Mouse (Mus musculus) MEL (cell line): ENCODE results near the gene Smpd3. TPM values are rescaled to one million over a fixed set of nuclear protein-coding genes. Genes with fewer than 3 reads are reported as not detected.
A peak's percentile ranks its signal among the peaks of the same experiment; 100 is the strongest.

Experiments
- DNase-seq: peaks from one replicate; pipeline ENCODE4 v3.0.0; 2011; ENCODE audit warnings: low read depth, low spot score
- H3K27ac ChIP-seq: 2 replicates; pipeline ENCODE4 v1.5.1; 2012; ENCODE audit warnings: low read depth, mild to moderate bottlenecking, control low read depth, low read length, moderate library complexity; ENCODE audit not compliant: control insufficient read depth
- H3K27me3 ChIP-seq, 2 experiments: fragments of 150-350 bp in 1 of 2; sonication (generic) in 1 of 2; 2 replicates each; pipeline ENCODE4 v1.6.1; 2012; ENCODE audit warnings: low read length in 2 of 2, mild to moderate bottlenecking in 2 of 2, improper control_type of control experiment in 1 of 2, moderate library complexity in 1 of 2; ENCODE audit not compliant: insufficient read depth in 2 of 2, control insufficient read depth in 1 of 2
- H3K36me3 ChIP-seq, 2 experiments: 2 replicates each; pipeline ENCODE4 v1.6.1; 2012 to 2014; ENCODE audit warnings: low read length in 2 of 2, improper control_type of control experiment in 1 of 2, inconsistent platforms in 1 of 2, mild to moderate bottlenecking in 1 of 2; ENCODE audit not compliant: insufficient read depth in 2 of 2, control insufficient read depth in 1 of 2
- H3K4me1 ChIP-seq, 2 experiments: fragments of 150-350 bp in 1 of 2; sonication (generic) in 1 of 2; 2 replicates each; pipeline ENCODE4 v1.6.1; 2012; ENCODE audit warnings: low read length in 2 of 2, improper control_type of control experiment in 1 of 2, mild to moderate bottlenecking in 1 of 2; ENCODE audit not compliant: insufficient read depth in 2 of 2, control insufficient read depth in 1 of 2
- H3K4me3 ChIP-seq, 2 experiments: fragments of 150-350 bp in 1 of 2; sonication (generic) in 1 of 2; 2 replicates each; pipeline ENCODE4 v1.5.1; 2012; ENCODE audit warnings: low read depth in 2 of 2, low read length in 2 of 2, mild to moderate bottlenecking in 2 of 2, moderate library complexity in 2 of 2, control low read depth in 1 of 2, improper control_type of control experiment in 1 of 2; ENCODE audit not compliant: control insufficient read depth in 1 of 2, insufficient read depth in 1 of 2
- H3K79me2 ChIP-seq: 2 replicates; pipeline ENCODE4 v1.6.1; 2012; ENCODE audit warnings: mild to moderate bottlenecking, low read length, moderate library complexity; ENCODE audit not compliant: control insufficient read depth, poor library complexity, insufficient read depth
- H3K9ac ChIP-seq: 2 replicates; pipeline ENCODE4 v1.6.1; 2012; ENCODE audit warnings: low read depth, mild to moderate bottlenecking, control low read depth, low read length, moderate library complexity; ENCODE audit not compliant: control insufficient read depth, poor library complexity, severe bottlenecking
- H3K9me3 ChIP-seq: fragments of 150-350 bp; sonication (generic); replicated peaks from 2 replicates; pipeline ENCODE4 v1.6.1; 2012; ENCODE audit warnings: mild to moderate bottlenecking, low read length, improper control_type of control experiment, moderate library complexity; ENCODE audit not compliant: insufficient read depth
- CHD1 ChIP-seq: IDR thresholded peaks from 2 replicates; pipeline ENCODE4 v1.6.1; 2012; ENCODE audit warnings: low read depth, mild to moderate bottlenecking, inconsistent platforms, low read length, improper control_type of control experiment
- CTCF ChIP-seq, 3 experiments: IDR thresholded peaks in 2 of 3; conservative IDR thresholded peaks in 1 of 3; 2 replicates each; pipeline ENCODE4 v1.5.1; 2011 to 2012; ENCODE audit warnings: low read length in 3 of 3, low read depth in 2 of 3, mild to moderate bottlenecking in 2 of 3, improper control_type of control experiment in 1 of 3, inconsistent platforms in 1 of 3, mixed read lengths in 1 of 3, moderate library complexity in 1 of 3; ENCODE audit not compliant: control insufficient read depth in 1 of 3, insufficient read depth in 1 of 3, poor library complexity in 1 of 3, severe bottlenecking in 1 of 3
- E2F4 ChIP-seq: IDR thresholded peaks from 2 replicates; pipeline ENCODE4 v1.6.1; 2011; ENCODE audit warnings: low read depth, low read length, improper control_type of control experiment, borderline replicate concordance
- ETS1 ChIP-seq: IDR thresholded peaks from 2 replicates; pipeline ENCODE4 v1.6.1; 2012; ENCODE audit warnings: low read depth, mild to moderate bottlenecking, inconsistent platforms, low read length, improper control_type of control experiment, moderate library complexity
- MXI1 ChIP-seq: IDR thresholded peaks from 2 replicates; pipeline ENCODE4 v1.6.1; 2011; ENCODE audit warnings: mild to moderate bottlenecking, low read depth, low read length, improper control_type of control experiment
- MYB ChIP-seq: IDR thresholded peaks from 2 replicates; pipeline ENCODE4 v1.6.1; 2011; ENCODE audit warnings: mild to moderate bottlenecking, low read depth, low read length, improper control_type of control experiment
- MYC ChIP-seq: IDR thresholded peaks from 2 replicates; pipeline ENCODE4 v1.6.1; 2011; ENCODE audit warnings: low read depth, mild to moderate bottlenecking, low read length, improper control_type of control experiment, moderate library complexity
- RAD21 ChIP-seq: IDR thresholded peaks from 2 replicates; pipeline ENCODE4 v1.6.1; 2011; ENCODE audit warnings: mild to moderate bottlenecking, low read depth, low read length, improper control_type of control experiment
- SMC3 ChIP-seq: IDR thresholded peaks from 2 replicates; pipeline ENCODE4 v1.6.1; 2011; ENCODE audit warnings: low read depth, low read length, improper control_type of control experiment
- TAL1 ChIP-seq: IDR thresholded peaks from 2 replicates; pipeline ENCODE4 v1.6.1; 2012; ENCODE audit warnings: mild to moderate bottlenecking, inconsistent platforms, low read length, moderate library complexity, mixed read lengths
- TBP ChIP-seq: IDR thresholded peaks from 2 replicates; pipeline ENCODE4 v1.8.0; 2011; ENCODE audit warnings: low read depth, low read length, improper control_type of control experiment
- TCF12 ChIP-seq: IDR thresholded peaks from 2 replicates; pipeline ENCODE4 v1.6.1; 2014; ENCODE audit warnings: low read depth, mild to moderate bottlenecking, inconsistent platforms, low read length, improper control_type of control experiment, moderate library complexity
- UBTF ChIP-seq: IDR thresholded peaks from 2 replicates; pipeline ENCODE4 v1.6.1; 2012; ENCODE audit warnings: low read depth, mild to moderate bottlenecking, inconsistent platforms, low read length, improper control_type of control experiment, moderate library complexity, borderline replicate concordance; ENCODE audit not compliant: insufficient read depth
- USF1 ChIP-seq: IDR thresholded peaks from 2 replicates; pipeline ENCODE4 v1.6.1; 2014; ENCODE audit warnings: low read depth, mild to moderate bottlenecking, inconsistent platforms, low read length, improper control_type of control experiment, moderate library complexity
- ZMIZ1 ChIP-seq: IDR thresholded peaks from 2 replicates; pipeline ENCODE4 v1.6.1; 2012; ENCODE audit warnings: low read depth, mild to moderate bottlenecking, inconsistent platforms, low read length, improper control_type of control experiment, moderate library complexity
- ZNF384 ChIP-seq: IDR thresholded peaks from 2 replicates; pipeline ENCODE4 v1.6.1; 2012; ENCODE audit warnings: low read depth, mild to moderate bottlenecking, inconsistent platforms, low read length, improper control_type of control experiment
- polyA plus RNA-seq, 2 experiments: library from polyadenylated mRNA; stranded (reverse) in 1 of 2; unstranded in 1 of 2; fragments of >175 nt in 1 of 2; fragments of >200 nt in 1 of 2; gene quantifications; 2 replicates each; pipeline versions ENCODE4 v1.2.1 to v1.2.4; 2012; ENCODE audit warnings: low replicate concordance in 2 of 2, low read depth in 1 of 2; ENCODE audit not compliant: insufficient read length in 2 of 2, insufficient read depth in 1 of 2, missing spikeins in 1 of 2
- total RNA-seq: library from RNA; depleted of rRNA; stranded (reverse); fragments of 300-350 nt; gene quantifications from 2 replicates; pipeline ENCODE4 v1.2.3, GENCODE M21; 2012

The Smpd3 gene
- total and polyA plus RNA-seq, 3 experiments, result 0.04 to 0.08 TPM; not detected in 1

DNA sequence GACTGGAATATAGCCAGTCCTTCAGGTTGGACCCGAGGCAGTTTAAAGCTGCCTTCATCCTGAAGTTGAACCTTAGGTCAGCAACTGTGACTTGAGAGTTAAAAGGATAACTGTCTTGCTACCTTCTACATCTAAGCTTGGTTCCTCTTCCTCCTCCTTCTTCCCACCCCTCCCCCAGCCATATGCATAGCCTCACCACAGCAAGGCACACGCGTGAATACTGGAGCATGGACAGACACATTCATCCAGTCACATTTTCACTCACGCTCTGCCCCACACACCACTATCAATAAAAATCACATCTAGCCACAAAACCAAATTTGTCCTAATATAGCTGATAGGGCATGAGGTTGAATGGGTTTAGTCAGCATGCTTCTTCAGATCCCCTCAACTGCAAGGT is 1.8 kb downstream of the Smpd3 start:
- no peak overlapping the region for H3K27ac ChIP-seq
- H3K79me2 ChIP-seq, result no peaks in the 10 kb centered on the region; the same call in 1 of the 2 replicates
- no peak overlapping the region for H3K9ac ChIP-seq
- H3K36me3 ChIP-seq, result peaks cover 0 to 5% of the 10 kb centered on the region in 2 experiments; a peak in 2 of 4 replicates
- peaks cover 0 to 6% of the 10 kb centered on the region in 2 experiments; a peak in 1 of 4 replicates for H3K4me1 ChIP-seq
- no peak for TF ChIP-seq E2F4
- no peak for TF ChIP-seq MYB
- TF ChIP-seq TBP, result no peak
- no peak for TF ChIP-seq ZMIZ1
- no peak for TF ChIP-seq TAL1
- no peak for TF ChIP-seq TCF12
- no peak for TF ChIP-seq MYC
- no peak for TF ChIP-seq SMC3
- no peak for TF ChIP-seq ETS1
- no peak for TF ChIP-seq CHD1
- H3K27me3 ChIP-seq, result peaks cover 5 to 7% of the 10 kb centered on the region in 2 experiments
- H3K4me3 ChIP-seq, result no peak overlapping the region
- H3K9me3 ChIP-seq, result no peaks in the 10 kb centered on the region
- DNase-seq, result no peak

DNA sequence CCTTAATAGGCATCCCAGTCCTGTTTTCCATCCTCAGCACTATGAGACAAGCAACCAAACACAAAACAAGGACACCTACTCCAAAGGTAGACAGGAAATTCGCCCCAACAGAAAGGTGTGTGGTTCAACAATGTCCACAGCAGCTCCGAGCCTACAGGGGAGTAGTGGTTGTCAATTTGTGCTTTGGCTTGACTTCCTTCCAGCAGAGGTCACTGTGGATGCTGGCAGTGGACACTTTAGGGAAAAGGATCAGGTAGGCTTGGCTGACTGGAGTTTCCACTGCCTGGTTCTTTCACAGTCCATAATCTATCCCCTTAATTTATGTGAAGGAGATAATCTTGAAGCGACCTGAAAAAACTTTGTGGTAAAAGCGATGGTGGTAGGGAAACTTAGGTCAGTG is 2.6 kb downstream of the Smpd3 start:
- Histone ChIP-seq H3K9me3 (no peaks in the 10 kb centered on the region), H3K79me2 (no peaks in the 10 kb centered on the region; the same call in 1 of the 2 replicates), H3K27ac (no peak overlapping the region), H3K9ac (no peak overlapping the region), H3K4me1 (peaks cover 0 to 6% of the 10 kb centered on the region in 2 experiments; a peak in 1 of 4 replicates), H3K36me3 (peaks cover 0 to 5% of the 10 kb centered on the region in 2 experiments; a peak in 2 of 4 replicates), H3K27me3 (peaks cover 5 to 7% of the 10 kb centered on the region in 2 experiments), H3K4me3 (no peak overlapping the region)
- TF ChIP-seq SMC3 (peak; percentile 29; the same call in 1 of the 2 replicates), MXI1 (no peak), USF1 (no peak), CTCF (IDR thresholded peaks at IDR 0.05 in 2 of 3, conservative IDR thresholded peaks at IDR 0.05 in 1 of 3; ENCODE audit: control insufficient read depth in 1 of 3, insufficient read depth in 1 of 3, low read depth in 2 of 3, low read length in 3 of 3, poor library complexity in 1 of 3, severe bottlenecking in 1 of 3) (peak in 2 of 3 experiments; percentile 12 to 25; a peak in 2 of 6 replicates), RAD21 (peak; percentile 6; the same call in 1 of the 2 replicates)
- no peak for DNase-seq

DNA sequence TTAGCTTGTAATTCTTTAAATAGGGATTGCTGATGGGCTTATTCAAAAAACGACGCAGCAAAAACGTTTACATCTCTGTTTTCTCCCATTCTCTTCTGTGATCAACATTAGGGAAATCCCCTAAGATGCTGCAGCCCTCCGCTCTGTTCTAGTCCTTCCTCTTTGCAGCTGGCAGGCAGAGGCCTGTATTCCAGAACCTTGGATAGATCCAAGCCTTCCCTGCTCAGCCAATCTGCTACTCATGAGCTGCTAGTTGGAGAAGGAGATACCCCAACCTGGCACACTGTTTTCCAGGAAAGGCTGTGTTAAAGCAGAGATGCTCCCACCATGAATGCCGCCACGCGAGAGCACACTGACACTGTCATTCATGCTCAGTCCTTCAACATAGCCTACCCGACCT is 4.4 kb downstream of the Smpd3 start:
- TF ChIP-seq UBTF, result no peak
- no peak for TF ChIP-seq ZNF384
- H3K27me3 ChIP-seq, result peaks cover 5 to 10% of the 10 kb centered on the region in 2 experiments
- no peak overlapping the region for H3K4me3 ChIP-seq
- no peaks in the 10 kb centered on the region for H3K79me2 ChIP-seq
- H3K9ac ChIP-seq, result no peak overlapping the region
- DNase-seq, result no peak
- no peaks in the 10 kb centered on the region for H3K4me1 ChIP-seq
- H3K27ac ChIP-seq, result no peak overlapping the region
- no peaks in the 10 kb centered on the region for H3K9me3 ChIP-seq
- H3K36me3 ChIP-seq, result no peaks in the 10 kb centered on the region
